Mouse (Mus musculus): ENCODE data around the gene Vamp8.

Gene Vamp8

GRCm38 (mm10) chr6:72389941-72390771, at the start of gene Vamp8:
Vamp8 (minus strand) TSS chr6:72390703.
- peak; percentile 88 for DNase-seq

- DNase-seq = peak; percentile 93
Observed at GRCm38 (mm10) chr6:72439355-72440185, 49.1 kb upstream of the Vamp8 start, which contains the start of gene Mat2a. Mat2a (minus strand) TSS chr6:72439558.

GRCm38 (mm10) chr6:72438862-72439354, 48.4 kb upstream of the Vamp8 start:
- DNase-seq = peak; percentile 93

- no peak for DNase-seq
Observed at GRCm38 (mm10) chr6:72438226-72438625, 47.7 kb upstream of the Vamp8 start.

- DNase-seq = no peak
Observed at GRCm38 (mm10) chr6:72432153-72432552, 41.6 kb upstream of the Vamp8 start.

GRCm38 (mm10) chr6:72430989-72431921, 40.8 kb upstream of the Vamp8 start:
- DNase-seq = no peak

- DNase-seq = no peak
Observed at GRCm38 (mm10) chr6:72429061-72429842, 38.7 kb upstream of the Vamp8 start.

- peak; percentile 87 for DNase-seq
Observed at GRCm38 (mm10) chr6:72428036-72428435, 37.5 kb upstream of the Vamp8 start.

- no peak for DNase-seq
Observed at GRCm38 (mm10) chr6:72425646-72426045, 35.1 kb upstream of the Vamp8 start.

GRCm38 (mm10) chr6:72420901-72421300, 30.4 kb upstream of the Vamp8 start:
- no peak for DNase-seq

GRCm38 (mm10) chr6:72419806-72420205, 29.3 kb upstream of the Vamp8 start:
- DNase-seq = no peak

GRCm38 (mm10) chr6:72418279-72418678, 27.8 kb upstream of the Vamp8 start:
- DNase-seq = no peak

- DNase-seq = no peak
Observed at GRCm38 (mm10) chr6:72415964-72416772, 25.7 kb upstream of the Vamp8 start.

GRCm38 (mm10) chr6:72415181-72415580, 24.7 kb upstream of the Vamp8 start:
- DNase-seq = no peak

GRCm38 (mm10) chr6:72414076-72414756, 23.7 kb upstream of the Vamp8 start, which contains the start of gene Ggcx:
Ggcx (plus strand) TSS chr6:72414308.
- peak; percentile 97 for DNase-seq

- no peak for DNase-seq
Observed at GRCm38 (mm10) chr6:72410518-72410917, 20.0 kb upstream of the Vamp8 start.

- DNase-seq = no peak
Observed at GRCm38 (mm10) chr6:72410003-72410402, 19.5 kb upstream of the Vamp8 start.

GRCm38 (mm10) chr6:72409567-72409966, 19.1 kb upstream of the Vamp8 start:
- peak; percentile 86 for DNase-seq

GRCm38 (mm10) chr6:72407119-72407518, 16.6 kb upstream of the Vamp8 start:
- peak; percentile 91 for DNase-seq

GRCm38 (mm10) chr6:72405356-72405755, 14.9 kb upstream of the Vamp8 start:
- no peak for DNase-seq

Measured in lung, postnatal 14 days (tissue).